Mouse (Mus musculus): ENCODE data around the gene Mon2.
"Not testable (repeated sequence)": the region's sequence is repeated elsewhere in the genome, so short reads cannot be mapped to it uniquely, and the experiment has no call there.

Mon2 gene

DNA sequence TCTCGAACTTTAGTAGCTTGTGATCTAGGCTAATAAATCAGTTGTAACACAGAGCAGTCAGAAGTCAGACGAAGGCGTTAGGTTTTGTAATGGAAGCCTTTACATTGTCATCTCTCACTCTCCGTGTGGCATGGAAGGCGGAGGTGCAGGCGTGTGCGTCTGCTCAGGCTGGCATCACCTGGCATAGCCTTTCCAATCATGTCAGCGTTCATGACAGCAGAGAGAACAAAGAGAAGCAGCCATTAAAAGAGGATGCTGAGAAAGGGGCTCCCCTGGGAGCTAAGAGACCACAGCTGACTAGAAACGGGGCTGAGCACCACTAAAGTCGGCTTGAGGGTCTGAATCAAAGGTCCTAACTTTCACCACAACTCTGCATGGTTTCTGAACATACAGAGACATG, 19.8 kb downstream of the Mon2 start:
- no peak for DNase-seq

DNA sequence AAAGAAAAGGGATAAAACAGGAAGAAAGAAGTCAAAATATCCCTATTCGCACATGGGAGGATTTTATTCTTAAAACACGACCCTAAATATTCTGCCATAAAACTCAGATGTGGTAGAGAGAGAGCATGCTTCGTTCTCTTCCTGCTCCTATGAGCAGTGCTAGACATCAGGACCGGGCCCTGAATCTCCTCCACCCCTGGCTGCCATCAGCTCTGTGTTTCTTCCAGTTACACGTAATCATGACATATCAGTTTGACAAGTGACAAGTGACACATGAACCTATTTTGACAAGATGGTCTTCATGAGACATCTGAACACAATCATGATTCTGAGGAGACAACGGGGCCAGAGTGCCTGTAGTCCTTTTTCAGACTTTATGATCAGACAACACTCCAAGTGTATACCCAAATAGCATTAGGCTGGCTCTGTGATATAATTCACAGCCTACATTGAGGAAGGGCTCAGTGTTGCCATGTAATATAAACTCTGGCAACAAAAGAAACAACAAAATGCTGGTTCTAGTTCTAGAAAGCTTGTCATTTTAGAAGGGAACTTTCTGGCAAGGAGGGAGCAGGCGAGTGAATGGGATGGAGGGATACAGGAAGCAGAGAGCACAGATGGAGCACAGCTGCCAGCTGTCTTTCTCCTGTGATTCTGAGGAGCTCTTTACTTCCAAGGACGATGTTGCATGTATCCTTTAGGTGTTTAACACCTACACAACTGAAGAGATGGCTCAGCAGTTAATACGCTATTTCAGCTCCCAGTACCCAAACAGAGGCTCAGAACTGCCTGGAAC, 20.9 kb downstream of the Mon2 start:
- no peak for DNase-seq

DNA sequence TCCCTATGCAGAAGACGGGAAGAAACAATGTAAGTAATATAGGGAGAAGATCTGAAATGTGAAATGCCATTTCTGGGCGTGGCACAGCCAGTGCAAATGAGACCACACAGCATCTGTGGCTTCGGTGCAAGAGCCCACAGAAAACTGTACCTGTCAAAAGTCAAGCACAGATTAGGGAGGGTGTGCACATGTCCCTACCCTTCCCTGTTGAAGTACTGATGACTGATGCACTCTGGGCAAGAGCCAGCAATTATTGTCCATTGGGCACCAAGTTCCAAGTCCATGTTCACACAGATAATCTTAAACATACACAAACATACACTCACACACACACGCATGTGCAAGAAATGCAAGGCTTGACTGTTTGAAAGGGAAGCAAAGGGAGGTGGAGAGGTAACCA, 22.7 kb downstream of the Mon2 start:
- DNase-seq = no peak

DNA sequence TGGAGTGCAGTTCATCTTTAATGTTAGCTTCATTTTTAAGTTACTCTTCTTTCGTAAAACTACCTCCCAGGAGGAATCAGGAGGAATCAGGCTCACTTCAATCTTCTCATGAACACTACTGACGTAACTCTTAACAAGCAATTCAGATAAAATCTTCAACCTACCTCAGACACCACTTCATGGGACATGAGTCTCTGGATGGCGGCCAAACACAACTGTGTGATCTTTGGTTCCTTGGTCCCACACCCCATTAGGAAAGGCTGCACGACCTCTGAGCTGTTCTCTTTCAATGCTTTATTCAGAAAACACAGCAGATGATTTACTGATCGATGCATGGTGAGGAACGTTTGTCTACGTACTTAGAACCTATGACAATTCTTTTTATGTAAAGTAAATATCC, 24.3 kb downstream of the Mon2 start:
- DNase-seq = no peak

DNA sequence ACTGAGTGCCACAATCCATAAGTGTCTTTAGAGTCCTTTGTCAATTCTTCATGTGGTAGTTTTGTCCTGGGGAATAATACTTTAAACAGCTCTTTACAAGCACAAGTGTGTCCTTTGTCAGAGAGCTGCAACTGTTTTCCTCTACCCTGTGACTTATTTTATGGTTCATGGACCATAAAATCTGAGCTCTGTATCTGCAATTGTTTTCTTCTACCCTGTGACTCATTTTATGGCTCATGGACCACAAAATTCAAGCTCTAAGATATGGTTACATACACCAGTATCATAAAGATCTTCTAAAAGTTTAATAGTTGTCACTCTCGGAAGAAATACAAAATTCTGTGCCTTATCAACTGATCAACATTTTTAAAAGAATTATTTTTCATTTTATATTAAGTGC, 27.6 kb downstream of the Mon2 start:
- no peak for DNase-seq

DNA sequence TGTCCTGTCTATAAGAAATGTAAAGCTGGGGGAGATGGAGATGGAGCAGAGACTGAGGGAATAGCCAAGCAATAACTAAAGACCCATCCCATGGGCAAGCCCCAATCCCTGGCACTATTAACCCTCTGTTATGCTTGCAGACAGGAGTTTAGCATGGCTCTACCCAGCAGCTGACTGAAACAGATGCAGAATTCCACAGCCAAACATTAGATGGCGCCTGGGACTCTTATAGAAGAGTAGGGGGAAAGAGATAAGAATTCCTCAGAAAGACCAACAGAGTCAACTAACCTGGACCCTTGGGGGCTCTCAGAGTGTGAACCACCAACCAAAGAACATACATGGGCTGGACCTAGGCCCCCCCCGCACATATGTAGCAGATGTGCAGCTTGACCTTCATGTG, 36.4 kb downstream of the Mon2 start:
- no peak for DNase-seq

DNA sequence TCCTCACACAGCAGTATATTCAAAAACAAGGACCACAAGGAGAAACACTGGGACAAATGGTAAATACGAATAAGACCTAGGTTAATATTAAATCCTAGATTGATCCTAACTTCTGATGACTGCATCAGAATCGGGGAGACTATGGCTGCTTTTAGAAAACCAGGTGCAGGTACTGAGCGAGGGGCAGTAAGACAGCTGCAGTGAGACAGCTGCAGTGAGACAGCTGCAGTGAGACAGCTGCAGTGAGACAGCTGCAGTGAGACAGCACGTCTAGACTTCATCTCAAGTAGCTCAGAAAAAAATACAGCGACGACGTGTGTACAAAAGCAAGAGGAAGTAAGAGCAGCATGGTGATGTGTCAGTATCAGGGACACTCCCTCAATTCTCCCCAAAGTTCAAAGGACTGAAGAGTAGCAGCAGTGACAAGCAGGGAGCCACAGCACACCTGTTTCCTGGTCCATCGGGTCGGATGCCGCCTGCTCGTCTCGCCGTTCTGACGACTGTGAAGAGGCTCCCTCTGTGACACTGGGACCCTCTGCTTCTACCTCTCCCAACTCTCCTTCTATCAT, 44.1 kb downstream of the Mon2 start:
- DNase-seq = no peak

DNA sequence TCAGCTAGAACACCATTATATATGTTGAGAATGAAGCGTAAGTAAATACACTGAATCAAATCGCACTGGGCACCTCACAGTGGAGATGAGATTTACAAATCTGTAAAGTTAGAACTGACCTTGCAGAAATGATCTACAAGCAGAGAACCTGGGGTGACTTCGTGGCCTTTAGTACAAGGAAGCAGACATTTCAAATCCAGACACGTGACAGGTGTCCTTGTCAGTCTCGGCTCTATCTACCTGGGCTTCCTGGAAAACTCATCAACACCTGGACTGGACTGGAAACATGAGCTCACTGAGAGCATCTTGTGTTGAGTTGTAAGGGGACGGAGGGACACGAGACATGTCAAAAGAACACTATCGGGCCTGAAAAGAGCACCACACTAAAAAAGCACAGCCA, 44.9 kb downstream of the Mon2 start:
- no peak for DNase-seq

DNA sequence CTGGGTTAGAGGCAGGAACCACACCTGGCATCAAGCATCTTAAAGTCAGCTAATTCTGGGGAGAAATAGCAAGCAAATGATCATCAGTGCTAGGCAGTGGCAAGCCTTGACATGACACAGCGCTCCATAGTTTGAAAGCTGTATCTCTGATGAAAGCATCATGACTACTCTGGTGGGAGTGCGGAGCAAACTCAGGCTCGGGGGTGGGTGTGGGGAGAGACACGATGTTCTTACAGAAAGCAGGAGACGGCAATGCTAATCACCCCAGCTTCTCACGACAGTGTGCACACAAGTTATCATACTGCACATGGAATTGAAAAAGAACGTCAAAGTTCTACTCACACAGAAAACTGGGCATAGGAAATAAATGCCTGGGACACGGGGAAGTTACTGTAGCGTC, 45.7 kb downstream of the Mon2 start:
- DNase-seq = peak; percentile 36

DNA sequence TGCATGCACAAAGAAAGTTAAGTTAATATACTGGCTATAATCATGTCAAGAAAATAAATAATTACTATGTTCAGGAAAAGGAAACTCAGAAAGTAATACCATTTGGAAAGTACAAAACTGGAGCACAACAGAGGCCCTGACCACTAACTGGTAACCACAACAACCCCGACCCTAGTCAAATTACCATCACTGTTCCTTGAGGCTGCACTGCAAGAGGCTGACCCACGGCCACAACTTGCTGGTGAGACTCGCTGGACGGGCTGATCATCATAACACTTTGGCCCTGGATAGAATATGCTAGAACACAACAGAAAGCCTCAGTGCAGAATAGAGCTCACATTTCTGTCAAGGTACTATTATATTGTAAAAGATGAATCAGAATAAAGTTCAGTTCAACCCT, 47.4 kb downstream of the Mon2 start:
- DNase-seq = no peak

DNA sequence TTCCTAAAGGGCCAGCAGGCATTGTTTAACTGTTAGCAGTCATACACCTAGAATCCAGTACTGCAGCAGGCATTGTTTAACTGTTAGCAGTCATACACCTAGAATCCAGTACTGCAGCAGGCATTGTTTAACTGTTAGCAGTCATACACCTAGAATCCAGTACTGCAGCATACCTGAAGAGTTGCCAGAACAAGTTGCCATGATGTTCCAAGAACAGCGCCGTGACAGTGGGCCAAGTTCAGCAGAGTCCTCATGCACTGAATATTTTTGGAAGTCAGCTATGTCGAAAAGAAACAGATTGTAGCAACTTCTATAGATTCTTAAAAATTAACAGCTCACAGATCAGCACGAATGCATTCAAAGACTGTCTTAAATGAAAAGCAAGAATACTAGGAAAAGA, 49.6 kb downstream of the Mon2 start:
- DNase-seq = not testable (repeated sequence)

DNA sequence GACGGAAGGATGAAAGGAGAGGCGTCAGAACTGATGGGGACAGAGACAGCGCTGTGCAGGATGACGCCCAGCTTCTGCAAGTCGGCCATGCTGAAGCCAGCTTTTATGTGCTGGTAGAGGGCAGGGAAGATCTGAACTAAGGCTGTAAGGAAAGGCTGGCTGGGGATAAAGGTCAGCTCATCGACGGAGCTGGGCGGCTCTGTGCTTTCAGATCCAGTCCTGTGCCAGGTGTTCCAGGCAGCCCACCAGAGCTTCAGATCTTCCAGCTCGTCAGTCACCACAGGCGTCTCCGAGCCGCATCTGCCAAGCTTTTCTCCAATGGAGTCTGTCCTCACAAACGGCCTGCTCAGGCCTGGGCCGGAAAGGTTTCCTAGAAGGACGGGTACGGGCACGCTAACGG, 62.9 kb downstream of the Mon2 start:
- no peak for DNase-seq

DNA sequence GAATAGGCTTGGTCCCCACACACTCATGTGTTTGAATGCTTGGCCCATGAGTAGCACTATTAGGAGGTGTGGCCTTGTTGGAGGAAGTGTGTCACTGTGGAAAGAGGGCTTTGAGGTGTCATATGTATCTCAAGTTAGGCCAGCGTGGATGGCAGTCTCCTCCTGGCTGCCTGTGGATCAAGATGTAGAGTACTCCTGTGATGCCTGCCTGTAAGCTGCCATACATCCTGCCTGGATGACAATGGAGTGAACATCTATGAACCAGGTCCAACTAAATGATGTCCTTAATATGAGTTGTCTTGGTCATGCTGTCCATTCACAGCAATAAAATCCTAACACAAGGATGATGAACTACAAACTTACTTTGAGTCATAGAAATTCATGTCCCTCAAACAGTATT, 64.9 kb downstream of the Mon2 start:
- DNase-seq = no peak

DNA sequence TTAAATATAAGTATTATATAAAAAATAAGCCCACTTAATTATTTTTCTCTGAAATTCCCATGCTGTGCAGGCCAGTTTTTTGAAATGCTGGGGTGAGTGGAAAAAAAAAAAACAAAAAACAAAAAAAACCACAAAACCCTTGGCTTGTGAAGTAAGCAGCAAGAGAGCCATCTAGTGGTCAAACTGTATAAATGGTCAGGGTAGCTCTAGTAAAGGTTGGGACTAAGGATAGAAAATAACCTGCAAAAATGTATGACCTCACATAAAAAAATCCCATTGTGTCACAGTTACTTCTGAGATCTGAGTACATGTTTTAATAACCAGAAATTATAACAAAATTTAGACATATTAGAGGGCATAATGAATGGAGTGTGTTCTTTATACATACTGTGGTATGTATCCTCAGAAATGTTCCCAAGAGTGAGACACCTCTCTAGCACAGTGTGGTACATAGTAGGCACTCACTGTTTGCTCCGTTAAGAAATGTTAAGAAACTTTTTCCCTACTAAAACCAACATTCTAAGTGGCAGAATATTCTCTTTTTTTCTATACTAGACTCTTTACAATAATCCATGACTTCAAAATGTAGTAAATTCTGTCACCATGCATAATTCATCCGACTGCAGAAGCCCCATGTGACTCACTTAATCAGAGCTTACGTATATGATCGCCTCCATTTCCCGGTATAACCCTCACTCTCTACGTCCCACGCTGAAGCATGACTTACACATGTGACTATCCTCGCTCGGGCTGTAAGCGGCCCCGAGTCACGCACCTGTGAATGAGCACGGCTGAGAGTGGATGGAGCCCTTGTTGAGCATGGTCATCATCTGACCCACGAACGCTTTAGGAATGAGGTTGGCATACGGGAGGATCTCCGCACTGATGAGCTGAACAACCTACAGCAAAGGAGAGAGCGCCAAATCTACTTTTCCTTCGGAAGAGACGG, 70.8 kb downstream of the Mon2 start:
- DNase-seq = no peak

DNA sequence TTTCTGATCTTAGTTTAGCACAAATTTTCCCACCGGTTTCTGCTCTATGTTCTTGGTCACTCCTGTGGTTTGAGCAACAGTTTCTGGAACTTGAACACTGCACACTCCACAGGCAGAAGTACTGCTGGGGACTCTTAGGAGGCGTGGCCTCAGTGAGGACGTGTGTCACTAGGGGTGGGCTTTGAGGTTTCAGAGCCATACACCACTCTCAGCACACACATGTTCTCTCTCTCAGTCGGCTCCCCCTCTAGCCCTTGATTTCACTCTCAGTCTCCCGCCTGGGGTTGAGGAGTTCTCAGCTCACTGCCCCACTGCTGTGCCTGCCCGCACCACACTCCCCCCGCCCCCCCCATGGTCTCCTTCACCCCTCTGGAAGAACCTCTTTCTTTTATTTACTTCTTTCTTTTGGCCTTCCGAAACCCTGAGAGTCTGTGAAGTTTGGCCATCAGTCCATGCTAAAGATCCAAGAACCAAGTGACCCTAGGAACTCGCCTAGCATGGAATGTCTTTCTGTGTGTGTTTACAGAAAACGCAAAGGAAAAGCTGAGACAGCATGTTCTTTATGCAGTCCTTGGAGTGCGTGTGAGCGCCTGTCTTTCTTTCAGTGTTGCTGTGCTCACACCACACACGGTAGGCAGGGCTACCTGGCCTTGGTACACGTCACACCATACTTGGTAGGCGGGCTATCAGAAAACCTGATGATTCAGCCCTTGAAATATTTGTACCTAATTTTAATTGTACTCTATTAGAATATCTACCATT, 71.6 kb downstream of the Mon2 start:
- no peak for DNase-seq

DNA sequence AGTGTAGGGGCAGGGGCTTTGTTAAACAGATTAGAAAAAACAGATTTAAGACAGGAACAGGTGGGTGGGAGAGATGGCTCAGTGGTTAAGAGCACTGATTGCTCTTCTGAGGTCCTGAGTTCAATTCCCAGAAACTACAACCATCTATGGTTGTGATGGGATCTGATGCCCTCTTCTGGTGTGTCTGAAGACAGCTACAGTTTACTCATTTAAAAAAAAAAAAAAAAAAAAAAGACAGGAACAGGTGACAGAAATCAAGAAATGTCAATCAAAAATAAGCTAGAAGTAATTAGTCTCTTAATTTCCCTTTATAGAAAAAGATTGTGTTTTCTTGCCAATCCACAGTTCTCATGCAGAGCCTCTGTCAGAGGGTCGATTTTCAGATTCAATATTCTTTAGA, 74.3 kb downstream of the Mon2 start:
- no peak for DNase-seq

DNA sequence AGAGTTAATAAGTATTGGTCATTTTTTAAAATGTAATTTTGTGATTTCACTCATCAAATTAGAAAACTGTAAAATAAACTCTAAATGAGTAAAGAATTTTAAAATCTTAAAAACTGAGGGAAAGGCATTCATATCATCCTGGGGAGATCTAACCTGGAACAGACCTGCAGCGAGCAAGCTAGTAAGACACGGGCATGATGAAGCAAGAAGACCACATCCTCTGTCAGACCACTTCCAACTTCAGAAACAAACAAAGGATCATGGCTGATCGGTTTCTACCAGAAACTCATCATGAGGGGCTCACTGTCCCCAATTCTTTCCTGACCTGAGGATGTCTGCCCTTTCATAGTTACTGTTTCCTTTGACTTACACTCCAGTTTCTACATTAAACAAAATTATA, 74.9 kb downstream of the Mon2 start:
- DNase-seq = no peak

DNA sequence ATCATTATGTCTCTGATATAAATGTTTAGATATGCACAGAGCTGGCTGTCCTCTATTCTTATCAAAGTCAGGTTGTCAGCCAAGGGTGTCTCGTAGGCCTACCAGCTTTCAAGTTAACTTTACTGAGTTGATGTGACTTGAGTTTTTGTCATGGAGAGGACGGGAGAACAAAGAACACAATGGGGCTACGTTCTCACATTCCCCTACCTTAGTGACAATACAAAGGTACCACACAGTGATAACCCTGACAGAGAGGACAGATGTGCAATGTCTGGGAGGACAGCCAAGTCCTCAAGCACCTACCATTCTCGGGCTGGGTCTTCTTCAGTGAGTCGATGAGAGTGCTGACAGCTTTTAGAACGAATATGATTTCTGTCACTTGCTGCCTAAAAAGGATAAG, 76.9 kb downstream of the Mon2 start:
- DNase-seq = no peak

DNA sequence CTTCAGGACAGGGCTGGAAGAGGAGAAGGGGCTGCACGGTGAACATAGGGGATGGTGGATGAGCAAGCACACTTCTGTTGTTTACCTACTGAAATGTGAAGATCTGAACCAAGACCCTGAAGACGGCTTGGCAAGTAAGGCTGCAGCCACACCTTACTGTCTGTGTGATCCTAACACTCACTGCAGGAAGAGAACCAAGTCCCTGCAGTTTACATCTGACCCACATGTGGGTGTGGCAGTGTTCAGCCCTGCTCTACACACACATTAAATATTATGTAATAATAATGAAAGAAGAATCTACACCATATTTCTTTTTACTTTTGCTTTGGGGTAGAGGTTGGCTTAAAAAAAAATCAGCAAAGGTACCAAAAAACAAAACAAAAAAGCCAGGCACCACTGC, 78.5 kb downstream of the Mon2 start:
- no peak for DNase-seq

DNA sequence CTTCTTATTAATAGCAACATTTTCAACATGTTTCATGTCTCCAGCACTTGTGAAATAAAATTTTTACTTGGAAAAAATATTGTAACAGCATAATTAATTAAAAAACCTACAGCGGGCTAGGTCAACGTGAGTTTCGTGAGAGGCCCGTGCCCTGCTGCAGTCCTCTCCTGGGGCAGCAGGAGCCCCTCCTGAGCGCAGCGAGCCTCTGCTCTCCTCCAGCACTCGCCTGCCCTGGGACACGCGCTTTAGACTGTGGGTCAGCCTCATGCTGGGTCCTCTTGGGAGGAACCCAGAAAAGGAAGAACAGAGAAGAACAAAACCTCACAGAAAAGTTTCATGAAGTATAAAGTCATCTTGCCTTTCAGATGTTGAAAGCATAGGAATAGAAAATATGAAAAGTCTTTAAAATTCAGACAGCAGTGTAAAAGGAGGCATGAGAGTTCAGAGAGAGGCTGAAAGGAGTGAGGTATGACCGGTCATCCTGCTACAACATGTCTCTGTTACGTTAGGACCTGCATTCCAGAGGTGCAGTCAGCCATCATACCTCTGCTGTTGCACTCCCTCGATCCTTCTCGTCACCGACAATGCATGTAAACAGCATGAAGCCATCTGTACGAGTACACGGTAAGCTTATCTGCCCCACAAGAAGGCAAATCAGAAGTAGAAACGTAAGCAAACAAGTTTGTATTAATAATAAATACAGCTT, 81.8 kb downstream of the Mon2 start:
- DNase-seq = no peak

DNA sequence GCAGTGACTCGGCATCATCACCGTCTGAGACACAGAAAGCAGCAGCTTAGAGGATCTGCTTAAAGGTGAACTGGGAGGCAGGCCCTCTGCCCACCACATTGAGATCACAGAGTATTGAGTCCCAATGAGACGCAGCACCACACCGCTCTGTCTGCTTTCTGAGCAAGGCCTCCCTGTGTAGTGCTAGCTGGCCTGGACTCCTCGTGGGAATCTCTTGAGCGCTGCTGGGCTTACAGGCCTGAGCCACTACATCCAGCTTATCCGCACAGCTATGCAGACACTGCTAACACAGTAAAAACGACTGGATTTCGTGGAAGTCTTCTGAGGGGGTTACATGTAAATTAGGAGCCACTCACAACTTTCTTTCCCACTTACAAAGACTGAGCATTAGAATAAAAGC, 84.7 kb downstream of the Mon2 start:
- DNase-seq = no peak

DNA sequence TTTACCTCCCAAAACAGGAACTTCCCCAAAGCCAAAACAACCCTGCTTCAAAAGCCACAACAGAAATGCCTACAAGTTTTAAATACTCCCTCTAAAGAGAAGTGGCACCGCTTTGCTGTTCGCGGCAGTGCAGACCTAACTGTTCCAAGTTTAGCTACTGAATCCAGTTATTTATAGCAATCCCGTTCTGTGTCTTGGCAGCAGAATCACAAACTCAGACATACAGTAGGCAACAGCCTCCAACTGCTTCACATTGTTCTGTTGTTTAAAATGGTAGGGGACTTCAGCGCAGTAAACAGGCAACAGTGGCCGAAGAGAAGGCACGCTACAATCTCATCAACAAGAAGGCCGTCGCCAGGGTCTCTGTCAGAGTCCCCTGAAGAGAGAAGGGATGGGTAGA, 85.3 kb downstream of the Mon2 start:
- DNase-seq = peak; percentile 88

DNA sequence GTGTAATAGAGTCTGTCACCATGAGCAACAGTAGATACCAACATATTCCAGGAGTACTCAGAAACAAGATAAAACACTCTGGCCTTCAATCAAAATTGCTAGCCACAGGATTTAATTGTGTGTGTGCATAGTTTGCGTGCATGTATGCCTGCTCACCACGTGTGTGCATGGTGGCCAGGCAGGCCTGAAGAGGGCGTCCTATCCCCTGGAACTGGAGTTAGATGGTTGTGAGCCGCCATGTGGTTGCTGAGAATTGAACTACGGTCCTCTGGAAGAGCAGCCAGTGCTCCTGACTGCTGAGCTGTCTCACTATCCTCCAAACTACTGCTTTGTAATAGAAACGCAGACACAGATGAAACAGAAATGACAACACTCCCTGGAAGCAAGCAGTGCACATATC, 85.7 kb downstream of the Mon2 start:
- DNase-seq = no peak

Measured in layer of hippocampus, adult 9-11 months (tissue).